8 mouse cellular contexts compared by ENCODE assay signal in genomic region chr14:21136906-21137305, GRCm38 (mm10).
DNase-seq lines count a peak whose midpoint lies in the region; ATAC-seq and TF ChIP-seq lines count a peak whose summit lies in the region.

No protein-coding gene starts in this region.

- TF ChIP-seq POLR2A in CH12.LX (IDR thresholded peaks at IDR 0.05; ENCODE audit: low read depth, low read length): no peak

- ATAC-seq in erythroid progenitor cell, adult 5-6 weeks (replicated peaks; ENCODE audit: low FRiP score, poor library complexity, severe bottlenecking): peak; percentile 72
- ATAC-seq in hindbrain, embryonic 16.5 days: peak; percentile 82

- intact Hi-C loops in left cerebral cortex, postnatal 25 days (cut with DNase I): loop anchor here (2.0 to 5.0 kb wide), 4 partner anchors 362 to 715 kb away; no protein-coding TSS in a partner anchor

- in situ Hi-C loops in CH12.LX (cut with MboI; ENCODE audit: low pct_ligation_motif_present, low pct_unique_long_range_greater_than_20kb, low sequenced_read_pairs): loop anchor here (5.0 to 10.0 kb wide), 2 partner anchors 610 to 718 kb away; no protein-coding TSS in a partner anchor

- H3K9ac ChIP-seq in CH12.LX (ENCODE audit: insufficient read depth, low read depth): no peak overlapping the region
- H3K9ac ChIP-seq in hindbrain, embryonic 16.5 days (ENCODE audit: low read depth, low read length): no peak overlapping the region

- peaks cover 0 to 3% of the 10 kb centered on the region in 2 experiments for H3K36me3 ChIP-seq in CH12.LX (replicated peaks in 1 of 2; ENCODE audit: control insufficient read depth in 1 of 2, insufficient read depth in 1 of 2, low read length in 1 of 2)
- H3K36me3 ChIP-seq in hindbrain, embryonic 16.5 days (ENCODE audit: control insufficient read depth, insufficient read depth, low read length): no peaks in the 10 kb centered on the region

- no peak overlapping the region for H3K4me3 ChIP-seq in CH12.LX (replicated peaks in 1 of 3; ENCODE audit: low read depth in 2 of 3, low read length in 2 of 3, poor library complexity in 1 of 3)
- no peak overlapping the region for H3K4me3 ChIP-seq in hindbrain, embryonic 16.5 days (ENCODE audit: low read length)

- no peak overlapping the region for H3K4me2 ChIP-seq in CH12.LX (ENCODE audit: insufficient read depth, low read depth, poor library complexity, severe bottlenecking)
- no peak overlapping the region for H3K4me2 ChIP-seq in hindbrain, embryonic 16.5 days (ENCODE audit: low read length)

- H3K27me3 ChIP-seq in CH12.LX (replicated peaks): no peaks in the 10 kb centered on the region
- H3K27me3 ChIP-seq in hindbrain, embryonic 16.5 days (replicated peaks; ENCODE audit: control insufficient read depth, insufficient read depth, low read length): no peaks in the 10 kb centered on the region

- TF ChIP-seq CTCF in CH12.LX (conservative IDR thresholded peaks at IDR 0.05 in 1 of 2, IDR thresholded peaks at IDR 0.05 in 1 of 2; ENCODE audit: low read depth in 2 of 2, low read length in 2 of 2): peak; percentile 76 to 92

- H3K4me1 ChIP-seq in CH12.LX (ENCODE audit: control insufficient read depth in 1 of 2, insufficient read depth in 2 of 2): no peaks in the 10 kb centered on the region
- no peaks in the 10 kb centered on the region for H3K4me1 ChIP-seq in hindbrain, embryonic 16.5 days (ENCODE audit: control insufficient read depth, insufficient read depth, low read depth, low read length)

- WGBS in hindbrain, embryonic 16.5 days: 40% methylated on average over 1 of the region's 1 CpGs

- dilution Hi-C loops in CH12.LX (cut with MboI; ENCODE audit: extremely low pct_ligation_motif_present, extremely low pct_unique_long_range_greater_than_20kb, low sequenced_read_pairs): no loop called here

- DNase-seq in A20 (ENCODE audit: low read depth, low spot score) (peak; percentile 68), CH12.LX (ENCODE audit: extremely low read depth) (peak; percentile 72)
- DNase-seq in c-Kit-positive CD71-negative TER-119-negative erythroid progenitor cells, embryonic 14.5 days (ENCODE audit: low read depth): peak; percentile 47
- peak; percentile 76 to 88 for DNase-seq in left cerebral cortex, postnatal 25 days (ENCODE audit: low spot score in 2 of 2)
- DNase-seq in natural killer cell, adult 2 months (ENCODE audit: low spot score in 2 of 2): peak; percentile 22 to 47
- peak; percentile 20 to 22 for DNase-seq in thymus, postnatal 36 days

- no peaks in the 10 kb centered on the region for H3K9me3 ChIP-seq in CH12.LX (replicated peaks; ENCODE audit: low read length)
- no peaks in the 10 kb centered on the region for H3K9me3 ChIP-seq in hindbrain, embryonic 16.5 days (ENCODE audit: control insufficient read depth, low read length)

- TF ChIP-seq RAD21 in CH12.LX (IDR thresholded peaks at IDR 0.05; ENCODE audit: low read depth, low read length): peak; percentile 95

- no peaks in the 10 kb centered on the region for H3K79me2 ChIP-seq in CH12.LX (replicated peaks; ENCODE audit: control insufficient read depth, extremely low read depth, insufficient read depth, poor library complexity, severe bottlenecking)

- TF ChIP-seq EP300 in CH12.LX (IDR thresholded peaks at IDR 0.05; ENCODE audit: low read length): no peak

- H3K27ac ChIP-seq in CH12.LX (ENCODE audit: insufficient read depth, low read depth): no peak overlapping the region
- H3K27ac ChIP-seq in hindbrain, embryonic 16.5 days (ENCODE audit: low read depth, low read length): no peak overlapping the region

TF ChIP-seq in CH12.LX, 34 proteins besides CTCF, POLR2A, EP300 and RAD21:
- TF ChIP-seq ZMIZ1 (IDR thresholded peaks at IDR 0.05; ENCODE audit: low read depth, low read length) (no peak), CHD2 (IDR thresholded peaks at IDR 0.05; ENCODE audit: low read length) (no peak), JUN (IDR thresholded peaks at IDR 0.05; ENCODE audit: insufficient read depth, low read depth, low read length) (no peak), USF1 (IDR thresholded peaks at IDR 0.05; ENCODE audit: low read depth, low read length) (no peak), SMC3 (IDR thresholded peaks at IDR 0.05; ENCODE audit: low read depth, low read length) (peak; percentile 76), GABPA (IDR thresholded peaks at IDR 0.05; ENCODE audit: insufficient replicate concordance, low read depth, low read length) (no peak), ZC3H11A (IDR thresholded peaks at IDR 0.05; ENCODE audit: low read depth, low read length) (peak; percentile 37; the same call in 1 of the 2 replicates), KAT2A (IDR thresholded peaks at IDR 0.05; ENCODE audit: insufficient replicate concordance, low read length) (no peak), PAX5 (IDR thresholded peaks at IDR 0.05; ENCODE audit: low read length) (no peak), POLR2AphosphoS2 (IDR thresholded peaks at IDR 0.05; ENCODE audit: low read depth, low read length) (no peak), HCFC1 (IDR thresholded peaks at IDR 0.05; ENCODE audit: low read depth, low read length) (peak; percentile 24; the same call in 1 of the 2 replicates), IRF4 (IDR thresholded peaks at IDR 0.05; ENCODE audit: low read depth, low read length) (peak; percentile 68), ZNF384 (IDR thresholded peaks at IDR 0.05; ENCODE audit: low read depth, low read length) (no peak), BHLHE40 (IDR thresholded peaks at IDR 0.05; ENCODE audit: low read depth, low read length) (peak; percentile 27; the same call in 1 of the 2 replicates), MAFK (IDR thresholded peaks at IDR 0.05; ENCODE audit: insufficient replicate concordance, low read length) (no peak), MEF2A (IDR thresholded peaks at IDR 0.05; ENCODE audit: borderline replicate concordance, low read depth, low read length) (0 out of 2 replicates have a peak, but pooled peaks have one; percentile 22), MYC (IDR thresholded peaks at IDR 0.05; ENCODE audit: low read depth, low read length) (peak; percentile 54; the same call in 1 of the 2 replicates), MAX (IDR thresholded peaks at IDR 0.05; ENCODE audit: low read length) (no peak), NRF1 (IDR thresholded peaks at IDR 0.05; ENCODE audit: low read depth, low read length) (no peak), MAZ (IDR thresholded peaks at IDR 0.05; ENCODE audit: low read depth, low read length) (no peak), ETS1 (conservative IDR thresholded peaks at IDR 0.05; ENCODE audit: low read depth, low read length) (no peak)

Comparison
In these comparisons a context has a peak if more than half of its experiments do, and no peak if none do; other contexts are left out.
1. DNase-seq: peak in every context shown above with its lines; median percentile 82 in left cerebral cortex, postnatal 25 days; 72 in CH12.LX; 68 in A20; 47 in c-Kit-positive CD71-negative TER-119-negative erythroid progenitor cells, embryonic 14.5 days; 34 in natural killer cell, adult 2 months; 21 in thymus, postnatal 36 days.